Mouse (Mus musculus) B cell, adult (primary cell): ENCODE results near the gene Peak1. TPM values are rescaled to one million over a fixed set of nuclear protein-coding genes. Genes with fewer than 3 reads are reported as not detected.

Experiments
- total RNA-seq: library from RNA; stranded (reverse); gene quantifications from 4 replicates; pipeline ENCODE4 v1.2.4, GENCODE M21; 2023; ENCODE audit not compliant: inconsistent age

Peak1 gene
- 20.9 to 30.3 TPM (median 23.4 TPM) in 4 replicates for total RNA-seq

GRCm38 (mm10) chr9:56417948-56418737 lies at the start of gene Peak1, which contains the start of gene Hmg20a:
Gene Peak1 (minus strand): TSS chr9:56418067.
Gene Hmg20a (plus strand): TSS chr9:56418609.

GRCm38 (mm10) chr9:56165377-56165776 lies 252.5 kb downstream of the Peak1 start, which contains the start of gene Tspan3:
Gene Tspan3 (minus strand): TSS chr9:56165477.

Other genes starting within 250 kb of the Peak1 start
- 53.0 to 58.9 TPM (median 55.7 TPM) in 4 replicates for gene Hmg20a, start 542 bp upstream of the Peak1 start, total RNA-seq